Mouse (Mus musculus): ENCODE measurements around the gene Plekha6.

DNA sequence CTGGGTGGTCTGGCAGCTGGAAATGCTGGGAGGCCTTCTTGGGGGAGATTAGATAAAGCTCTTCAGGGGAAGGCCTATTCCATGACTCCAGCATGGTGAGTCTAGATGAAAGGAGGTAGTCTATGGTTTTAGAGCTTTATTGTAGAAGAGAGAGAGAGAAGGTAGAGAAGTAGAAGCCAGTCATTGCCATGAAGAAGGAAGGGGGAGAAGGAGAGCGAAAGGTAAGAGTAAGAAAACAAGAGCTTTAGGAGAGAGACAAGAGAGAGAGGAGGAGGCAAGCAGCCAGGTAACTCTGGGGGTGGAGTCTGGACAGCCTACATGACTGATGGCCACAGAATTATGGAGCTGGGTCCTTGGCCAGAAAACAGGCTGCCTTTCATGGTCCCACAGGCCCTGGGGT, 186.2 kb downstream of the Plekha6 start, which contains the start of gene Ren1:
- TF ChIP-seq POLR2A (IDR thresholded peaks at IDR 0.05; ENCODE audit: low read depth, low read length) (no peak), CTCF (IDR thresholded peaks at IDR 0.05; ENCODE audit: extremely low read depth, insufficient read length, insufficient replicate concordance, low read depth, low read length) (no peak)

Measured in small intestine, adult 2 months (tissue).